Comparison of ENCODE assay signal across 8 mouse cellular contexts in genomic region chr9:106448498-106449031, GRCm38 (mm10). TPM values are rescaled to one million over a fixed set of nuclear protein-coding genes. Genes with fewer than 3 reads are reported as not detected.
DNase-seq lines count a peak whose midpoint lies in the region; ATAC-seq lines count a peak whose summit lies in the region.

No protein-coding gene starts in this region.

- H3K36me3 ChIP-seq in limb, embryonic 11.5 days (ENCODE audit: control insufficient read depth, insufficient read depth, low read length), result no peaks in the 10 kb centered on the region; the same call in 1 of the 2 replicates
- no peaks in the 10 kb centered on the region for H3K36me3 ChIP-seq in midbrain, embryonic 10.5 days

- no peaks in the 10 kb centered on the region for H3K27me3 ChIP-seq in limb, embryonic 11.5 days (ENCODE audit: control insufficient read depth, insufficient read depth, low read length)
- peaks cover 12% of the 10 kb centered on the region; the same call in 1 of the 2 replicates for H3K27me3 ChIP-seq in midbrain, embryonic 10.5 days (ENCODE audit: low read depth, poor library complexity, severe bottlenecking)

- under 1% methylated on average over 23 of the region's 23 CpGs for WGBS in limb, embryonic 11.5 days
- under 1% methylated on average over 23 of the region's 23 CpGs for WGBS in midbrain, embryonic 10.5 days

- H3K4me3 ChIP-seq in limb, embryonic 11.5 days (ENCODE audit: low read depth, low read length), result peak overlapping the region; percentile 34
- peak overlapping the region; percentile 62 for H3K4me3 ChIP-seq in midbrain, embryonic 10.5 days

- ATAC-seq in inflammation-experienced regulatory T-cells, adult 6 months, result peak; percentile 75
- ATAC-seq in limb, embryonic 11.5 days (ENCODE audit: insufficient number of reproducible peaks, low FRiP score, low TSS enrichment, low read depth), result peak; percentile 41

- peak; percentile 68 to 79 for DNase-seq in left cerebral cortex, adult 18-20 months (ENCODE audit: low spot score in 2 of 2)
- no peak for DNase-seq in left cerebral cortex, adult 11 months (ENCODE audit: low spot score)
- peak; percentile 78 to 80 for DNase-seq in cerebellum, postnatal 36 days
- DNase-seq in gastrocnemius, postnatal 36 days, result peak; percentile 82 to 86
- DNase-seq in limb, embryonic 11.5 days (ENCODE audit: low spot score), result peak; percentile 77
- DNase-seq in midbrain, embryonic 10.5 days (ENCODE audit: low spot score), result peak; percentile 62
- DNase-seq in right cerebral cortex, postnatal 36 days (ENCODE audit: low spot score in 2 of 2), result peak; percentile 53 to 73

- H3K27ac ChIP-seq in limb, embryonic 11.5 days (replicated peaks; ENCODE audit: low read depth, low read length), result no peak overlapping the region
- H3K27ac ChIP-seq in midbrain, embryonic 10.5 days (replicated peaks), result peak overlapping the region; percentile 87

- intact Hi-C loops in gastrocnemius, postnatal 36 days (cut with DNase I), result loop anchor here (2.0 kb wide), 1 partner anchor 28 kb away; the partner anchor contains the start of gene Parp3

- H3K4me2 ChIP-seq in limb, embryonic 11.5 days (ENCODE audit: low read depth, severe bottlenecking), result peak overlapping the region; percentile 76

- H3K4me1 ChIP-seq in limb, embryonic 11.5 days (ENCODE audit: control insufficient read depth, insufficient read depth, low read length), result peaks cover 49% of the 10 kb centered on the region
- peaks cover 90% of the 10 kb centered on the region for H3K4me1 ChIP-seq in midbrain, embryonic 10.5 days

- H3K9me3 ChIP-seq in limb, embryonic 11.5 days (ENCODE audit: control insufficient read depth, low read length), result no peaks in the 10 kb centered on the region
- H3K9me3 ChIP-seq in midbrain, embryonic 10.5 days (replicated peaks), result no peaks in the 10 kb centered on the region

- peak overlapping the region; percentile 47; the same call in 1 of the 2 replicates for H3K9ac ChIP-seq in limb, embryonic 11.5 days (ENCODE audit: low read length)

RNA-seq across cellular contexts. Expression of gene Abhd14a, which starts 1.1 kb away (rescaled TPM):
- total RNA-seq in left cerebral cortex, adult 18-20 months (2021), result 10 to 100 TPM; 35.3 to 36.5 TPM
- 10 to 100 TPM; 14.6 to 15.7 TPM for total RNA-seq in gastrocnemius, postnatal 36 days (2021)
- polyA plus RNA-seq in inflammation-experienced regulatory T-cells, adult 6 months (2017; shearing (Covaris generic)), result 10 to 100 TPM in 2 of 3 experiments, 1 to 10 TPM in 1; 8.1 to 14.9 (median 14.4) TPM
- polyA plus RNA-seq in limb, embryonic 11.5 days (2014; fragmentation: Nextera tagmentation; extraction: Ambion mirVana), result 39.6 and 43.2 TPM in 2 replicates
- 37.7 TPM in 2 replicates for polyA plus RNA-seq in midbrain, embryonic 10.5 days (2016; fragmentation: Nextera tagmentation; extraction: Ambion mirVana)

RNA-seq across cellular contexts. Expression of gene Abhd14b, which starts 1.3 kb away (rescaled TPM):
- total RNA-seq in left cerebral cortex, adult 18-20 months (2021), result 10 to 100 TPM; 12.5 to 12.7 TPM
- total RNA-seq in gastrocnemius, postnatal 36 days (2021), result 1 to 10 TPM; 3.5 to 4.5 TPM
- 10 to 100 TPM in 2 of 3 experiments, 1 to 10 TPM in 1; 6.3 to 17.6 (median 12.6) TPM for polyA plus RNA-seq in inflammation-experienced regulatory T-cells, adult 6 months (2017; shearing (Covaris generic))
- 7.9 and 9.3 TPM in 2 replicates for polyA plus RNA-seq in limb, embryonic 11.5 days (2014; fragmentation: Nextera tagmentation; extraction: Ambion mirVana)
- polyA plus RNA-seq in midbrain, embryonic 10.5 days (2016; fragmentation: Nextera tagmentation; extraction: Ambion mirVana), result 5.2 TPM in 2 replicates

RNA-seq across cellular contexts. Expression of gene Pcbp4, which starts 4.5 kb away (rescaled TPM):
- total RNA-seq in left cerebral cortex, adult 18-20 months (2021), result 100 to 1,000 TPM; 207 to 212 TPM
- total RNA-seq in gastrocnemius, postnatal 36 days (2021), result 10 to 100 TPM; 58.0 to 58.3 TPM
- polyA plus RNA-seq in inflammation-experienced regulatory T-cells, adult 6 months (2017; shearing (Covaris generic)), result 1 to 10 TPM; 4.1 to 5.0 (median 4.4) TPM
- polyA plus RNA-seq in limb, embryonic 11.5 days (2014; fragmentation: Nextera tagmentation; extraction: Ambion mirVana), result 162 and 172 TPM in 2 replicates
- polyA plus RNA-seq in midbrain, embryonic 10.5 days (2016; fragmentation: Nextera tagmentation; extraction: Ambion mirVana), result 385 and 386 TPM in 2 replicates

RNA-seq across cellular contexts. Expression of gene Acy1, which starts 10.4 kb away (rescaled TPM):
- 10 to 100 TPM; 15.6 to 19.4 TPM for total RNA-seq in left cerebral cortex, adult 18-20 months (2021)
- total RNA-seq in gastrocnemius, postnatal 36 days (2021), result 10 to 100 TPM in 1 of 2 experiments, 1 to 10 TPM in 1; 9.0 to 12.3 TPM
- 10 to 100 TPM in 1 of 3 experiments, 1 to 10 TPM in 2; 8.9 to 14.6 (median 9.4) TPM for polyA plus RNA-seq in inflammation-experienced regulatory T-cells, adult 6 months (2017; shearing (Covaris generic))
- 41.9 and 42.6 TPM in 2 replicates for polyA plus RNA-seq in limb, embryonic 11.5 days (2014; fragmentation: Nextera tagmentation; extraction: Ambion mirVana)
- 39.3 and 42.6 TPM in 2 replicates for polyA plus RNA-seq in midbrain, embryonic 10.5 days (2016; fragmentation: Nextera tagmentation; extraction: Ambion mirVana)

RNA-seq across cellular contexts. Expression of gene Gpr62, which starts 17.2 kb away (rescaled TPM):
- total RNA-seq in left cerebral cortex, adult 18-20 months (2021), result 1 to 10 TPM; 9.0 to 9.6 TPM
- under 1 TPM in 1 of 2 experiments, not detected in 1; 0.30 TPM for total RNA-seq in gastrocnemius, postnatal 36 days (2021)
- polyA plus RNA-seq in inflammation-experienced regulatory T-cells, adult 6 months (2017; shearing (Covaris generic)), result not detected
- 0.24 and 0.58 TPM in 2 replicates for polyA plus RNA-seq in limb, embryonic 11.5 days (2014; fragmentation: Nextera tagmentation; extraction: Ambion mirVana)
- polyA plus RNA-seq in midbrain, embryonic 10.5 days (2016; fragmentation: Nextera tagmentation; extraction: Ambion mirVana), result 0.11 and 0.15 TPM in 2 replicates

Comparison
In these comparisons a context has a peak if more than half of its experiments do, and no peak if none do; other contexts are left out.
1. RNA of gene Pcbp4, which starts 4.5 kb away (polyA plus RNA-seq): 385 to 386 TPM in midbrain, embryonic 10.5 days and 162 to 172 TPM in limb, embryonic 11.5 days; 4.1 to 5.0 TPM in inflammation-experienced regulatory T-cells, adult 6 months; every median in the first group is over 10 times any median in the second.